Mouse (Mus musculus) CH12.LX (cell line): ENCODE measurements at regions not wholly inside any gene's neighbourhood (a gene's known extent, or its start where the extent isn't known, plus 50 kb on each side); places are given as distances from the start of the nearest gene placed in this dataset.

Experiments used
- DNase-seq: peaks from one replicate; pipeline ENCODE4 v3.0.0-alpha.2; 2013; ENCODE audit errors: extremely low read depth
- H3K27ac ChIP-seq: 2 replicates; pipeline ENCODE4 v1.5.1; 2012; ENCODE audit warnings: low read depth, mild to moderate bottlenecking, control low read depth, moderate library complexity; ENCODE audit not compliant: insufficient read depth
- H3K27me3 ChIP-seq: replicated peaks from 2 replicates; pipeline ENCODE3; 2012; ENCODE audit warnings: inconsistent platforms
- H3K36me3 ChIP-seq, 2 experiments: replicated peaks in 1 of 2; 2 replicates each; pipeline versions ENCODE3 to v1.6.1; 2012; ENCODE audit warnings: inconsistent platforms in 1 of 2, low read length in 1 of 2, mild to moderate bottlenecking in 1 of 2, mixed read lengths in 1 of 2, moderate library complexity in 1 of 2; ENCODE audit not compliant: control insufficient read depth in 1 of 2, insufficient read depth in 1 of 2
- H3K4me1 ChIP-seq, 2 experiments: 2 replicates each; pipeline ENCODE4 v1.6.1; 2012; ENCODE audit warnings: inconsistent platforms in 1 of 2, moderate library complexity in 1 of 2; ENCODE audit not compliant: insufficient read depth in 2 of 2, control insufficient read depth in 1 of 2
- H3K4me2 ChIP-seq: 2 replicates; pipeline ENCODE4 v1.6.1; 2012; ENCODE audit warnings: low read depth, mild to moderate bottlenecking, control low read depth; ENCODE audit not compliant: poor library complexity, insufficient read depth, severe bottlenecking
- H3K4me3 ChIP-seq, 3 experiments: fragments of 150-350 bp in 1 of 3; sonication (generic) in 1 of 3; replicated peaks in 1 of 3; 2 replicates each; pipeline versions ENCODE3 to v1.5.1; 2011 to 2012; ENCODE audit warnings: low read depth in 2 of 3, low read length in 2 of 3, mild to moderate bottlenecking in 2 of 3, moderate library complexity in 2 of 3, control low read depth in 1 of 3, improper control_type of control experiment in 1 of 3, inconsistent platforms in 1 of 3, mixed read lengths in 1 of 3; ENCODE audit not compliant: poor library complexity in 1 of 3
- H3K79me2 ChIP-seq: replicated peaks from 2 replicates; pipeline ENCODE4 v1.6.1; 2012; ENCODE audit warnings: mild to moderate bottlenecking, moderate library complexity; ENCODE audit not compliant: control insufficient read depth, poor library complexity, insufficient read depth, severe bottlenecking; ENCODE audit errors: extremely low read depth
- H3K9ac ChIP-seq: 2 replicates; pipeline ENCODE4 v1.6.1; 2012; ENCODE audit warnings: low read depth, mild to moderate bottlenecking, control low read depth, moderate library complexity; ENCODE audit not compliant: insufficient read depth
- H3K9me3 ChIP-seq: replicated peaks from 2 replicates; pipeline ENCODE3; 2012; ENCODE audit warnings: low read length, inconsistent platforms, mixed read lengths
- CHD1 ChIP-seq: IDR thresholded peaks from 2 replicates; pipeline ENCODE4 v1.6.1; 2012; ENCODE audit warnings: low read depth, low read length, improper control_type of control experiment, inconsistent platforms
- CHD2 ChIP-seq: IDR thresholded peaks from 2 replicates; pipeline ENCODE4 v1.6.1; 2011; ENCODE audit warnings: low read length, improper control_type of control experiment
- CTCF ChIP-seq, 2 experiments: IDR thresholded peaks in 1 of 2; conservative IDR thresholded peaks in 1 of 2; 2 replicates each; pipeline ENCODE4 v1.5.1; 2011 to 2012; ENCODE audit warnings: low read depth in 2 of 2, low read length in 2 of 2, improper control_type of control experiment in 1 of 2, inconsistent platforms in 1 of 2, mild to moderate bottlenecking in 1 of 2, moderate library complexity in 1 of 2
- E2F4 ChIP-seq: IDR thresholded peaks from 2 replicates; pipeline ENCODE4 v1.6.1; 2011; ENCODE audit warnings: low read depth, low read length, improper control_type of control experiment; ENCODE audit not compliant: insufficient replicate concordance
- EP300 ChIP-seq: IDR thresholded peaks from 2 replicates; pipeline ENCODE4 v1.6.1; 2011; ENCODE audit warnings: low read length, improper control_type of control experiment
- ETS1 ChIP-seq: conservative IDR thresholded peaks from 2 replicates; pipeline ENCODE4 v1.6.1; 2012; ENCODE audit warnings: low read depth, mild to moderate bottlenecking, inconsistent platforms, low read length, improper control_type of control experiment, moderate library complexity
- GABPA ChIP-seq: IDR thresholded peaks from 2 replicates; pipeline ENCODE4 v1.6.1; 2012; ENCODE audit warnings: low read depth, low read length, improper control_type of control experiment, inconsistent platforms; ENCODE audit not compliant: insufficient replicate concordance
- JUND ChIP-seq: conservative IDR thresholded peaks from 2 replicates; pipeline ENCODE4 v1.6.1; 2011; ENCODE audit warnings: low read depth, low read length, improper control_type of control experiment
- MEF2A ChIP-seq: IDR thresholded peaks from 2 replicates; pipeline ENCODE4 v1.6.1; 2014; ENCODE audit warnings: low read depth, mild to moderate bottlenecking, inconsistent platforms, low read length, improper control_type of control experiment, borderline replicate concordance
- MYC ChIP-seq: IDR thresholded peaks from 2 replicates; pipeline ENCODE4 v1.6.1; 2011; ENCODE audit warnings: low read depth, mild to moderate bottlenecking, improper control_type of control experiment, low read length
- NRF1 ChIP-seq: IDR thresholded peaks from 2 replicates; pipeline ENCODE4 v1.6.1; 2014; ENCODE audit warnings: low read depth, mild to moderate bottlenecking, inconsistent platforms, low read length, improper control_type of control experiment, moderate library complexity
- POLR2AphosphoS2 ChIP-seq: IDR thresholded peaks from 2 replicates; pipeline ENCODE4 v1.6.1; 2011; ENCODE audit warnings: low read depth, low read length, improper control_type of control experiment
- RAD21 ChIP-seq: IDR thresholded peaks from 2 replicates; pipeline ENCODE4 v1.6.1; 2011; ENCODE audit warnings: low read depth, mild to moderate bottlenecking, low read length, improper control_type of control experiment, moderate library complexity
- SMC3 ChIP-seq: IDR thresholded peaks from 2 replicates; pipeline ENCODE4 v1.6.1; 2011; ENCODE audit warnings: low read depth, low read length, improper control_type of control experiment
- TCF12 ChIP-seq: IDR thresholded peaks from 2 replicates; pipeline ENCODE4 v1.6.1; 2014; ENCODE audit warnings: low read depth, mild to moderate bottlenecking, inconsistent platforms, low read length, improper control_type of control experiment
- UBTF ChIP-seq: IDR thresholded peaks from 2 replicates; pipeline ENCODE4 v1.6.1; 2012; ENCODE audit warnings: low read depth, mild to moderate bottlenecking, inconsistent platforms, low read length, improper control_type of control experiment, moderate library complexity
- USF1 ChIP-seq: IDR thresholded peaks from 2 replicates; pipeline ENCODE4 v1.6.1; 2014; ENCODE audit warnings: low read depth, mild to moderate bottlenecking, inconsistent platforms, low read length, improper control_type of control experiment
- USF2 ChIP-seq: conservative IDR thresholded peaks from 2 replicates; pipeline ENCODE4 v1.6.1; 2011; ENCODE audit warnings: low read depth, low read length, improper control_type of control experiment
- ZNF384 ChIP-seq: IDR thresholded peaks from 2 replicates; pipeline ENCODE4 v1.6.1; 2012; ENCODE audit warnings: low read depth, low read length, improper control_type of control experiment, inconsistent platforms
- dilution Hi-C: fragments of 300-500 bp; cut with MboI; formaldehyde crosslinking; loops from 2 replicates; pipeline ENCODE4 v1.14.3; 2020; ENCODE audit warnings: low sequenced_read_pairs; ENCODE audit not compliant: extremely low pct_unique_long_range_greater_than_20kb, extremely low pct_ligation_motif_present
- in situ Hi-C: fragments of 300-500 bp; cut with MboI; formaldehyde crosslinking; loops from 3 replicates; pipeline ENCODE4 v1.14.3; 2019; ENCODE audit warnings: low sequenced_read_pairs, low pct_ligation_motif_present, low pct_unique_long_range_greater_than_20kb, mixed read lengths

- no peak overlapping the region for H3K27ac ChIP-seq
- no peaks in the 10 kb centered on the region for H3K27me3 ChIP-seq
- H3K9me3 ChIP-seq: peaks cover 3% of the 10 kb centered on the region
- dilution Hi-C loops (no loop called here), in situ Hi-C loops (no loop called here)
- TF ChIP-seq UBTF: no peak
- no peak for TF ChIP-seq EP300
- TF ChIP-seq USF2: no peak
- no peak for TF ChIP-seq E2F4
- no peak for TF ChIP-seq JUND
- TF ChIP-seq CHD2: no peak
- no peak for TF ChIP-seq NRF1
- no peak for TF ChIP-seq ZNF384
- TF ChIP-seq CHD1: no peak
- TF ChIP-seq MYC: no peak
- TF ChIP-seq CTCF (conservative IDR thresholded peaks at IDR 0.05 in 1 of 2, IDR thresholded peaks at IDR 0.05 in 1 of 2; ENCODE audit: low read depth in 2 of 2, low read length in 2 of 2): no peak
- TF ChIP-seq ETS1: no peak
- no peak for TF ChIP-seq GABPA
- no peak for TF ChIP-seq MEF2A
- no peak for TF ChIP-seq POLR2AphosphoS2
- no peak for TF ChIP-seq RAD21
- no peak overlapping the region for H3K4me3 ChIP-seq
- H3K9ac ChIP-seq: no peak overlapping the region
- DNase-seq: no peak
- no peaks in the 10 kb centered on the region for H3K4me1 ChIP-seq
- no peaks in the 10 kb centered on the region for H3K79me2 ChIP-seq
- no peaks in the 10 kb centered on the region for H3K36me3 ChIP-seq
- no peak overlapping the region for H3K4me2 ChIP-seq
These were observed 74.3 kb upstream of the Aff3 start for GRCm38 (mm10) chr1:38739018-38739417.

- no peak overlapping the region for H3K4me2 ChIP-seq
- H3K9ac ChIP-seq: no peak overlapping the region
- TF ChIP-seq NRF1: no peak
- TF ChIP-seq USF1: no peak
- no peak for TF ChIP-seq UBTF
- no peak for TF ChIP-seq TCF12
- no peak for TF ChIP-seq SMC3
- no peaks in the 10 kb centered on the region for H3K27me3 ChIP-seq
- H3K36me3 ChIP-seq: no peaks in the 10 kb centered on the region
- peaks cover 3% of the 10 kb centered on the region for H3K9me3 ChIP-seq
- no peak overlapping the region for H3K27ac ChIP-seq
- H3K4me1 ChIP-seq: no peaks in the 10 kb centered on the region
- in situ Hi-C loops (no loop called here), dilution Hi-C loops (no loop called here)
- H3K4me3 ChIP-seq: no peak overlapping the region
- no peaks in the 10 kb centered on the region for H3K79me2 ChIP-seq
- DNase-seq: no peak
These were observed 71.0 kb upstream of the Aff3 start for GRCm38 (mm10) chr1:38735768-38736167.
